Mouse (Mus musculus) kidney, adult 2 months (tissue): ENCODE measurements around the gene Xirp1.

ENCODE experiments used
- CTCF ChIP-seq: fragments of 200-500 bp; conservative IDR thresholded peaks from 2 replicates; pipeline ENCODE4 v1.5.1; 2011; ENCODE audit warnings: low read depth, mild to moderate bottlenecking, control low read depth, low read length, moderate library complexity, mixed read lengths; ENCODE audit not compliant: insufficient read depth, insufficient read length
- POLR2A ChIP-seq: fragments of 200-500 bp; IDR thresholded peaks from one replicate; pipeline ENCODE4 v1.6.1; 2011; ENCODE audit warnings: low read depth, low read length, control low read depth

DNA sequence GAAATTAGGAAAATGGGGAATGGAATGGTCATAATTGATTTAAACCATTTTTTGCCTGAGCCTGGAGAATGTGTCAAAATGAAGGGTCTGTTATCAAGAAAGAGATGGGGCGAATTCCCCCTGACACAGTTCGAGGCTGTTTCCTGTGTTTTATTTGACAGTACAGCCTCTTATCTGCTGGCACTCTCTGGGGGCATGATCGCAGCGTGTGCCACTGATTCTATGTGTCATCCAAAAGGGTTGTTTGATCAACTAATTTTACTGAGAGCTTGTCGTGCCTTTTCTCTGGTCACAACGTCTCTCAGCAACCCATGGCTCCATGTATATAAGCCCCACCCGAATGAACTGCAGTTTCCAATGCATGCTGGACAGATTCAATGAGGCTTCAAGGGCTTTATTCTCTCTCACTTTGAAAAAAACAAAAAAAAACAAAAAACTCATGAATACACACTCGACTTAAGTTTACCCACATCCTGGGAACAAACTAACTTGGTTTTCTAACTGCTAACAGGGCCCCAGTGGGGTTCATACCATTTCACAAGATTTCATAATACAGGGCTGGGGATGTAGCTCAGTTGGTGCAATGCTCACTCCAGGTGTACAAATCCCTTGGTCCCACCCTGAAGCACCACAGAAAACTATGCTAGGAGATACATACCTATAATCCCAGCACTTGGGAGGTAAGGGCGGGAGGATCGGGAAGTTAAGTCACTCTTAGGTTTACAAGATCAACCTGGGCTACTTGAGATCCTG is 30.1 kb downstream of the Xirp1 start:
- TF ChIP-seq CTCF = no peak
- no peak for TF ChIP-seq POLR2A
